Mouse (Mus musculus) CH12.LX (cell line): ENCODE measurements around the gene Vip.
A peak's percentile ranks its signal among the peaks of the same experiment; 100 is the strongest.

Source experiments
- CHD1 ChIP-seq: IDR thresholded peaks from 2 replicates; pipeline ENCODE4 v1.6.1; 2012; ENCODE audit warnings: low read depth, low read length, improper control_type of control experiment, inconsistent platforms
- CTCF ChIP-seq, 2 experiments: IDR thresholded peaks in 1 of 2; conservative IDR thresholded peaks in 1 of 2; 2 replicates each; pipeline ENCODE4 v1.5.1; 2011 to 2012; ENCODE audit warnings: low read depth in 2 of 2, low read length in 2 of 2, improper control_type of control experiment in 1 of 2, inconsistent platforms in 1 of 2, mild to moderate bottlenecking in 1 of 2, moderate library complexity in 1 of 2
- MAX ChIP-seq: IDR thresholded peaks from 2 replicates; pipeline ENCODE4 v1.6.1; 2011; ENCODE audit warnings: low read length, improper control_type of control experiment
- POLR2A ChIP-seq: IDR thresholded peaks from 2 replicates; pipeline ENCODE4 v1.6.1; 2011; ENCODE audit warnings: low read depth, mild to moderate bottlenecking, improper control_type of control experiment, low read length
- RCOR1 ChIP-seq: conservative IDR thresholded peaks from 2 replicates; pipeline ENCODE4 v1.6.1; 2012; ENCODE audit warnings: low read depth, mild to moderate bottlenecking, inconsistent platforms, low read length, improper control_type of control experiment
- TCF12 ChIP-seq: IDR thresholded peaks from 2 replicates; pipeline ENCODE4 v1.6.1; 2014; ENCODE audit warnings: low read depth, mild to moderate bottlenecking, inconsistent platforms, low read length, improper control_type of control experiment

DNA sequence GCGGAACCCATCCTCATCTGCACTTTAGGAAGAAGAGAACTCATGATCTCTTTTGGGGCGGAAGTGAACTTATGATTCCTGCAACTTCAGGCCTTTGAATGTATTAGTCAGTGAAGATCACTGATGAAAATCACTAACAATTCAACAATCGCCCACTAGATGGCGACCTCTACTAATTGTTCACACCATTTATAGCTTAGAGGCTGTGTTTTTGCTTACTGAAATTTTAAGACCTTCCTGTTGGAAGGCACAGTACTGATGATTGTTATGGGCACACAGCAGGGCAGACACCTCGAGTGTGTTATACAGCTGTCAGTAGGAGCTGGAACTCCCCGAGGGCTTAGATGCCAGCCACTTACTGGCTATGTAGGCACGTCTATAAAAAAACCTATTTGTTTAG, 38.9 kb upstream of the Vip start:
- TF ChIP-seq CHD1 (no peak), TCF12 (no peak), POLR2A (no peak), CTCF (conservative IDR thresholded peaks at IDR 0.05 in 1 of 2, IDR thresholded peaks at IDR 0.05 in 1 of 2; ENCODE audit: low read depth in 2 of 2, low read length in 2 of 2) (peak; percentile 61 to 85), RCOR1 (no peak), MAX (no peak)
